Mouse (Mus musculus) forebrain, postnatal 0 days (tissue): ENCODE data around the gene Chrm1. TPM values are rescaled to one million over a fixed set of nuclear protein-coding genes. Genes with fewer than 3 reads are reported as not detected.

Source experiments
- ATAC-seq: fragments of 200-750 bp; cut with Nextera tagmentation; 2 replicates; pipeline ENCODE4 v1.8.0; 2017; ENCODE audit warnings: mild to moderate bottlenecking, moderate library complexity
- DNase-seq: peaks from one replicate; pipeline ENCODE4 v3.0.0-alpha.2; 2015
- H3K27ac ChIP-seq: fragments of 300-500 bp; sonication (generic); 2 replicates; pipeline ENCODE4 v1.5.1; 2014; ENCODE audit warnings: low read depth, mild to moderate bottlenecking, antibody characterized with exemption, low read length, moderate library complexity, mixed read lengths
- H3K27me3 ChIP-seq: fragments of 300-500 bp; sonication (generic); 2 replicates; pipeline ENCODE4 v1.6.1; 2014; ENCODE audit warnings: mild to moderate bottlenecking, low read length, mixed read lengths; ENCODE audit not compliant: insufficient read depth
- H3K36me3 ChIP-seq: fragments of 300-500 bp; sonication (generic); 2 replicates; pipeline ENCODE4 v1.6.1; 2014; ENCODE audit warnings: mild to moderate bottlenecking, moderate library complexity; ENCODE audit not compliant: insufficient read depth
- H3K4me1 ChIP-seq: fragments of 300-500 bp; sonication (generic); 2 replicates; pipeline ENCODE4 v1.6.1; 2014; ENCODE audit warnings: antibody characterized with exemption; ENCODE audit not compliant: insufficient read depth
- H3K4me2 ChIP-seq: fragments of 300-500 bp; sonication (generic); 2 replicates; pipeline ENCODE4 v1.6.1; 2014; ENCODE audit warnings: low read depth, mild to moderate bottlenecking, moderate library complexity
- H3K4me3 ChIP-seq: fragments of 300-500 bp; sonication (generic); 2 replicates; pipeline ENCODE4 v1.5.1; 2014; ENCODE audit warnings: low read depth, low read length, mixed read lengths
- H3K9ac ChIP-seq: fragments of 300-500 bp; sonication (generic); 2 replicates; pipeline ENCODE4 v1.6.1; 2014; ENCODE audit warnings: mild to moderate bottlenecking
- H3K9me3 ChIP-seq: fragments of 300-500 bp; sonication (generic); 2 replicates; pipeline ENCODE4 v1.6.1; 2016; ENCODE audit warnings: low read length
- CTCF ChIP-seq: sonication (generic); IDR thresholded peaks from 2 replicates; pipeline ENCODE4 v1.5.1; 2016; ENCODE audit warnings: antibody characterized with exemption, control low read depth, low read depth
- WGBS: fragments of 180-500 bp; shearing (Covaris S2); extraction: QIAGEN DNeasy Blood & Tissue Kit; methylation state at CpG from one replicate; pipeline ENCODE4 v1.1.7; 2014; 5-methylcytosine and 5-hydroxymethylcytosine counted together
- polyA plus RNA-seq: library from polyadenylated mRNA; unstranded; fragments of >200 nt; fragmentation: Nextera tagmentation; extraction: Ambion mirVana; gene quantifications from 2 replicates; pipeline ENCODE4 v1.2.1, GENCODE M21; 2015
- total RNA-seq: library from RNA; depleted of rRNA; stranded (reverse); fragments of >200 nt; gene quantifications from 2 replicates; pipeline ENCODE4 v1.2.3, GENCODE M21; 2014

Chrm1 gene
- total and polyA plus RNA-seq, 2 experiments from 2014 or later = 14.9 to 17.0 TPM

GRCm38 (mm10) chr19:8703571-8703970, 40.0 kb downstream of the Chrm1 start:
- WGBS = 43% methylated on average over 3 of the region's 4 CpGs
- TF ChIP-seq CTCF = no peak
- peaks cover 19% of the 10 kb centered on the region for H3K36me3 ChIP-seq
- H3K4me3 ChIP-seq = no peak overlapping the region
- DNase-seq (no peak), ATAC-seq (no peak)
- no peaks in the 10 kb centered on the region for H3K4me1 ChIP-seq
- no peaks in the 10 kb centered on the region for H3K9me3 ChIP-seq
- H3K27me3 ChIP-seq = no peaks in the 10 kb centered on the region
- no peak overlapping the region for H3K4me2 ChIP-seq
- H3K27ac ChIP-seq = no peak overlapping the region
- H3K9ac ChIP-seq = no peak overlapping the region

- DNase-seq (no peak), ATAC-seq (no peak)
- no peaks in the 10 kb centered on the region for H3K9me3 ChIP-seq
- no peaks in the 10 kb centered on the region for H3K4me1 ChIP-seq
- H3K27ac ChIP-seq = no peak overlapping the region
- WGBS = 74% methylated on average over 6 of the region's 6 CpGs
- no peaks in the 10 kb centered on the region for H3K27me3 ChIP-seq
- no peak overlapping the region for H3K9ac ChIP-seq
- no peak for TF ChIP-seq CTCF
- no peak overlapping the region for H3K4me3 ChIP-seq
- peaks cover 35% of the 10 kb centered on the region for H3K36me3 ChIP-seq
- H3K4me2 ChIP-seq = no peak overlapping the region
Observed at GRCm38 (mm10) chr19:8705026-8705708, 41.6 kb downstream of the Chrm1 start.

- no peak for DNase-seq
Observed at GRCm38 (mm10) chr19:8706132-8706667, 42.6 kb downstream of the Chrm1 start.

GRCm38 (mm10) chr19:8706930-8707329, 43.3 kb downstream of the Chrm1 start:
- no peak overlapping the region for H3K4me3 ChIP-seq
- H3K27ac ChIP-seq = no peak overlapping the region
- H3K4me1 ChIP-seq = peaks cover 4% of the 10 kb centered on the region
- H3K36me3 ChIP-seq = peaks cover 47% of the 10 kb centered on the region
- H3K27me3 ChIP-seq = no peaks in the 10 kb centered on the region
- ATAC-seq (no peak), DNase-seq (no peak)
- 96% methylated on average over 7 of the region's 7 CpGs for WGBS
- no peak for TF ChIP-seq CTCF
- H3K9me3 ChIP-seq = no peaks in the 10 kb centered on the region
- no peak overlapping the region for H3K9ac ChIP-seq
- H3K4me2 ChIP-seq = no peak overlapping the region

More at GRCm38 (mm10) chr19:8706132-8706667, 42.6 kb downstream of the Chrm1 start:
- Histone ChIP-seq H3K4me1 (no peaks in the 10 kb centered on the region; the same call in 1 of the 2 replicates), H3K27me3 (no peaks in the 10 kb centered on the region), H3K36me3 (peaks cover 43% of the 10 kb centered on the region), H3K9me3 (no peaks in the 10 kb centered on the region), H3K27ac (no peak overlapping the region), H3K4me3 (no peak overlapping the region), H3K9ac (no peak overlapping the region), H3K4me2 (no peak overlapping the region)
- no peak for ATAC-seq
- TF ChIP-seq CTCF = no peak
- WGBS = 81% methylated on average over 7 of the region's 7 CpGs

GRCm38 (mm10) chr19:8708954-8709353, 45.4 kb downstream of the Chrm1 start:
- H3K9me3 ChIP-seq = no peaks in the 10 kb centered on the region
- H3K27me3 ChIP-seq = no peaks in the 10 kb centered on the region
- H3K36me3 ChIP-seq = peaks cover 50% of the 10 kb centered on the region
- ATAC-seq = no peak
- no peak overlapping the region for H3K9ac ChIP-seq
- TF ChIP-seq CTCF = no peak
- WGBS = 92% methylated on average over 8 of the region's 8 CpGs
- peaks cover 9% of the 10 kb centered on the region for H3K4me1 ChIP-seq
- no peak overlapping the region for H3K27ac ChIP-seq
- no peak overlapping the region for H3K4me2 ChIP-seq
- no peak overlapping the region for H3K4me3 ChIP-seq
- no peak for DNase-seq

- H3K36me3 ChIP-seq = peaks cover 50% of the 10 kb centered on the region
- H3K4me3 ChIP-seq = no peak overlapping the region
- no peak overlapping the region for H3K9ac ChIP-seq
- H3K9me3 ChIP-seq = no peaks in the 10 kb centered on the region
- H3K4me1 ChIP-seq = peaks cover 13% of the 10 kb centered on the region
- H3K27me3 ChIP-seq = no peaks in the 10 kb centered on the region
- no peak overlapping the region for H3K27ac ChIP-seq
- 66% methylated on average over 2 of the region's 2 CpGs for WGBS
- ATAC-seq = no peak
- H3K4me2 ChIP-seq = no peak overlapping the region
- TF ChIP-seq CTCF = no peak
- DNase-seq = peak; percentile 47
Observed at GRCm38 (mm10) chr19:8710057-8710456, 46.5 kb downstream of the Chrm1 start.

GRCm38 (mm10) chr19:8711506-8711905, 47.9 kb downstream of the Chrm1 start:
- Histone ChIP-seq H3K9ac (peak overlapping the region; percentile 88; the same call in 1 of the 2 replicates), H3K4me3 (peak overlapping the region; percentile 84; the same call in 1 of the 2 replicates), H3K9me3 (no peaks in the 10 kb centered on the region), H3K27ac (no peak overlapping the region), H3K4me2 (peak overlapping the region; percentile 74), H3K27me3 (no peaks in the 10 kb centered on the region), H3K4me1 (peaks cover 13% of the 10 kb centered on the region), H3K36me3 (peaks cover 49% of the 10 kb centered on the region)
- no peak for DNase-seq
- ATAC-seq = no peak
- TF ChIP-seq CTCF = no peak
- 76% methylated on average over 4 of the region's 4 CpGs for WGBS
